Mouse (Mus musculus) embryonic facial prominence, embryonic 15.5 days (tissue): Measurements from ENCODE around the gene Rcsd1. TPM values are rescaled to one million over a fixed set of nuclear protein-coding genes. Genes with fewer than 3 reads are reported as not detected.

Experiments used
- ATAC-seq: fragments of 200-750 bp; cut with Nextera tagmentation; 2 replicates; pipeline ENCODE4 v1.8.0; 2017; ENCODE audit warnings: low read depth, moderate TSS enrichment; ENCODE audit not compliant: insufficient number of reproducible peaks, low FRiP score, low TSS enrichment
- H3K27ac ChIP-seq: fragments of 300-500 bp; sonication (generic); replicated peaks from 2 replicates; pipeline ENCODE4 v1.5.1; 2015; ENCODE audit warnings: mild to moderate bottlenecking, inconsistent platforms
- H3K27me3 ChIP-seq: fragments of 300-500 bp; sonication (generic); 2 replicates; pipeline ENCODE4 v1.6.1; 2015; ENCODE audit warnings: inconsistent platforms
- H3K36me3 ChIP-seq: fragments of 300-500 bp; sonication (generic); 2 replicates; pipeline ENCODE4 v1.6.1; 2015; ENCODE audit warnings: mild to moderate bottlenecking, inconsistent platforms
- H3K4me1 ChIP-seq: fragments of 300-500 bp; sonication (generic); 2 replicates; pipeline ENCODE4 v1.6.1; 2015; ENCODE audit warnings: inconsistent platforms
- H3K4me2 ChIP-seq: fragments of 300-500 bp; sonication (generic); replicated peaks from 2 replicates; pipeline ENCODE4 v1.6.1; 2015; ENCODE audit warnings: mild to moderate bottlenecking, inconsistent platforms
- H3K4me3 ChIP-seq: fragments of 300-500 bp; sonication (generic); replicated peaks from 2 replicates; pipeline ENCODE4 v1.5.1; 2015; ENCODE audit warnings: mild to moderate bottlenecking, inconsistent platforms
- H3K9ac ChIP-seq: fragments of 300-500 bp; sonication (generic); 2 replicates; pipeline ENCODE4 v1.6.1; 2015; ENCODE audit warnings: inconsistent platforms
- H3K9me3 ChIP-seq: fragments of 300-500 bp; sonication (generic); replicated peaks from 2 replicates; pipeline ENCODE4 v1.6.1; 2016; ENCODE audit warnings: inconsistent platforms
- WGBS: fragments of 180-500 bp; shearing (Covaris S2); methylation state at CpG from one replicate; pipeline ENCODE4 v1.1.7; 2015; 5-methylcytosine and 5-hydroxymethylcytosine counted together
- polyA plus RNA-seq: library from polyadenylated mRNA; unstranded; fragments of >200 nt; fragmentation: Nextera tagmentation; extraction: Ambion mirVana; gene quantifications from 2 replicates; pipeline ENCODE4 v1.2.1, GENCODE M21; 2015

The Rcsd1 gene
- polyA plus RNA-seq, 1 experiment from 2014 or later = 16.7 TPM

DNA sequence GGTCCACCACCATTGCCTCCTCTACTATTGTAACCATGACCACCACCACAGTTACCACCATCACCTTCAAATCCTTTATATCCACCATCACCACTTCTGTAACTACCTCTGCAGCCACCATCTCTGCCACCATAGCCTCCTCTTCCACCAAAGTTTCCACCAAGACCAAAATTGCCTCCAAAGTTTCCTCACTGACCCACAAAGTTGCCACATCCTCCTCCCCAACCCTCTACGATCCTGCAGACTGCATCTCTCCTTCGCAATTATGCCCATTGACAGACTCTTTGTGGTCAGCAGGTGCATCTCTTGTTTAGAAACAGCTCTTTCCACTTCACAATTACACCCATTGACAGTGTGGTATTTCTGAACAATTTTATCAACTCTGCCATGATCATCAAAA is 25.3 kb upstream of the Rcsd1 start:
- no peak overlapping the region for H3K27ac ChIP-seq
- H3K36me3 ChIP-seq = no peaks in the 10 kb centered on the region
- H3K9ac ChIP-seq = no peak overlapping the region
- WGBS = 90% methylated on average over 2 of the region's 2 CpGs
- no peaks in the 10 kb centered on the region for H3K27me3 ChIP-seq
- no peak for ATAC-seq
- no peaks in the 10 kb centered on the region for H3K9me3 ChIP-seq
- H3K4me2 ChIP-seq = no peak overlapping the region
- 0 out of 2 replicates have a peak, but pooled peaks cover 3% of the 10 kb centered on the region for H3K4me1 ChIP-seq
- no peak overlapping the region for H3K4me3 ChIP-seq

GRCm38 (mm10) chr1:165731553-165731952 is 22.0 kb upstream of the Rcsd1 start:
- 83% methylated on average over 6 of the region's 6 CpGs for WGBS
- Histone ChIP-seq H3K36me3 (no peaks in the 10 kb centered on the region), H3K4me2 (no peak overlapping the region), H3K4me1 (0 out of 2 replicates have a peak, but pooled peaks cover 3% of the 10 kb centered on the region), H3K9me3 (no peaks in the 10 kb centered on the region), H3K27me3 (no peaks in the 10 kb centered on the region), H3K9ac (no peak overlapping the region), H3K27ac (no peak overlapping the region), H3K4me3 (no peak overlapping the region)
- no peak for ATAC-seq

- Histone ChIP-seq H3K36me3 (no peaks in the 10 kb centered on the region), H3K27ac (no peak overlapping the region), H3K9ac (no peak overlapping the region), H3K4me2 (no peak overlapping the region), H3K27me3 (no peaks in the 10 kb centered on the region), H3K9me3 (no peaks in the 10 kb centered on the region), H3K4me1 (no peaks in the 10 kb centered on the region), H3K4me3 (no peak overlapping the region)
- no peak for ATAC-seq
- 72% methylated on average over 1 of the region's 1 CpGs for WGBS
These were observed 20.6 kb upstream of the Rcsd1 start for GRCm38 (mm10) chr1:165730129-165730528.

DNA sequence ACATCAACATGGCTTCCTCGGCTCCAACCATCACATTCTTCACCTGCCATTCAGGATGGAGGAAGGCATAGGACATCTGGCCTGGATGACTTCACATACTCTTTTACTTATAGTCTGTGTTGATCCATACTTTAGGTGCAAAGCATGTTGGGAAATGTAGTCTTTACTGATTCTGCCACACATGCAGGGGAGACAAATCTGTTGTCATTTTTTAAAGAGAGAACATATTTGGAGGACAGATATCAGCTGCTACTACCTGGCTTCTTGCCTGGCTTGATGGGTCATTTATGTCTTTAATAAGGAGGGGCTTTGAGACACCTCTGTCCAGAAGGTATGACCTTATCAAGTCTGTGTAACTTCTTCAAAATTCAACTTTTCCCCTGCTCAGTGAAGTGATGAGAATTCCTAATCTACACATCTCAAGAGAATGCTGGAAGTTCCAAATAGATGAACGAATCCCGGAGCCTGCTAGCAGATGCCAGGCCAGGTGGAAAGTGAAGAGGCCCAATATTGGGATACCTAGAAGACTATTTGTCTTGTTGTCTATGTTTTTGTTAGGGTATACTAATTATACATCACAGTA is 18.6 kb upstream of the Rcsd1 start:
- ATAC-seq = no peak
- Histone ChIP-seq H3K27ac (no peak overlapping the region), H3K27me3 (no peaks in the 10 kb centered on the region), H3K4me2 (no peak overlapping the region), H3K9me3 (no peaks in the 10 kb centered on the region), H3K4me3 (no peak overlapping the region), H3K9ac (no peak overlapping the region), H3K4me1 (no peaks in the 10 kb centered on the region), H3K36me3 (no peaks in the 10 kb centered on the region)
- 82% methylated on average over 3 of the region's 3 CpGs for WGBS

GRCm38 (mm10) chr1:165726986-165727385 is 17.4 kb upstream of the Rcsd1 start:
- no peaks in the 10 kb centered on the region for H3K9me3 ChIP-seq
- H3K4me1 ChIP-seq = no peaks in the 10 kb centered on the region
- H3K36me3 ChIP-seq = no peaks in the 10 kb centered on the region
- H3K9ac ChIP-seq = no peak overlapping the region
- H3K27me3 ChIP-seq = no peaks in the 10 kb centered on the region
- 33% methylated on average over 1 of the region's 1 CpGs for WGBS
- H3K4me3 ChIP-seq = no peak overlapping the region
- no peak for ATAC-seq
- H3K27ac ChIP-seq = no peak overlapping the region
- H3K4me2 ChIP-seq = no peak overlapping the region

- Histone ChIP-seq H3K27me3 (no peaks in the 10 kb centered on the region), H3K9ac (no peak overlapping the region), H3K27ac (no peak overlapping the region), H3K9me3 (no peaks in the 10 kb centered on the region), H3K4me1 (no peaks in the 10 kb centered on the region), H3K36me3 (no peaks in the 10 kb centered on the region), H3K4me2 (no peak overlapping the region), H3K4me3 (no peak overlapping the region)
- no peak for ATAC-seq
- WGBS = 78% methylated on average over 4 of the region's 4 CpGs
These were observed 15.6 kb upstream of the Rcsd1 start for GRCm38 (mm10) chr1:165725039-165725644.

- Histone ChIP-seq H3K4me2 (no peak overlapping the region), H3K4me3 (no peak overlapping the region), H3K27me3 (no peaks in the 10 kb centered on the region), H3K4me1 (no peaks in the 10 kb centered on the region), H3K9ac (no peak overlapping the region), H3K27ac (no peak overlapping the region), H3K9me3 (no peaks in the 10 kb centered on the region), H3K36me3 (no peaks in the 10 kb centered on the region)
- ATAC-seq = no peak
- WGBS = 60% methylated on average over 11 of the region's 11 CpGs
These were observed 14.9 kb upstream of the Rcsd1 start for GRCm38 (mm10) chr1:165724219-165725033.

- peaks cover 9% of the 10 kb centered on the region; the same call in 1 of the 2 replicates for H3K4me1 ChIP-seq
- H3K9ac ChIP-seq = no peak overlapping the region
- no peak overlapping the region for H3K4me2 ChIP-seq
- H3K9me3 ChIP-seq = no peaks in the 10 kb centered on the region
- H3K27me3 ChIP-seq = no peaks in the 10 kb centered on the region
- no peaks in the 10 kb centered on the region for H3K36me3 ChIP-seq
- H3K4me3 ChIP-seq = no peak overlapping the region
- 79% methylated on average over 9 of the region's 9 CpGs for WGBS
- H3K27ac ChIP-seq = no peak overlapping the region
- no peak for ATAC-seq
These were observed 13.1 kb upstream of the Rcsd1 start for GRCm38 (mm10) chr1:165722531-165723123.

DNA sequence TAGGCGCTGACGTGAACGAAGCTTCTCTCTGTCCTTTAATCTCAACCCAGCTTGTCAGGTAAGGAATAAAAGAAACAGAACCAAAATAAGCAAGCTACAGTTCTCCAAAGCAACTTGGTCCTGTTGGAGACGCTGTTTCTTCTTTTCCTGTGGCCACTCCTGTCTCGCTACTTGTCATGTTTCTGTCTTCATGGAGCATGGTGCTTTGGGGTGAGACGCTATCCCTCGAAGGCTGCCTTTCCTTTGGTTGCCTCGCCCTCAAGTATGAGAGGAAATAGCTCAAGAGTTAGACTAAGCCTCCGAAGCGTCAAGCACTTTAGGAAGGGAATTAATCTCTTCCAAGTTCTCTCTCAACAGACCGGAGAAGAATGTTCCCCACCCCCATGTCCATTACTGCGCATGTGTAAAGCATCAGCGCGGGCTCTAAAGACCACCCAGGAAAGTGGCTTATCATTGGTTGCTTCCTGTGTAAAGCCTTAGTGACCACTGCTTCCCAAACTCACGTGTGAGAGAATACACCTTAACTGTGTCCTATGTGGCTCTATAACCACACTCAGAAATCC is 9.1 kb upstream of the Rcsd1 start:
- Histone ChIP-seq H3K27ac (peak overlapping the region; percentile 60), H3K9ac (no peak overlapping the region)

GRCm38 (mm10) chr1:165717711-165718542 is 8.4 kb upstream of the Rcsd1 start:
- WGBS = 43% methylated on average over 11 of the region's 11 CpGs
- H3K9me3 ChIP-seq = no peaks in the 10 kb centered on the region
- H3K27me3 ChIP-seq = no peaks in the 10 kb centered on the region
- peaks cover 12% of the 10 kb centered on the region; the same call in 1 of the 2 replicates for H3K4me1 ChIP-seq
- ATAC-seq = no peak
- H3K4me3 ChIP-seq = no peak overlapping the region
- H3K36me3 ChIP-seq = no peaks in the 10 kb centered on the region
- peak overlapping the region; percentile 60 for H3K27ac ChIP-seq
- H3K9ac ChIP-seq = no peak overlapping the region
- no peak overlapping the region for H3K4me2 ChIP-seq

More for the DNA sequence above, 9.1 kb upstream of the Rcsd1 start:
- Histone ChIP-seq H3K4me2 (no peak overlapping the region), H3K4me3 (no peak overlapping the region), H3K36me3 (no peaks in the 10 kb centered on the region), H3K27me3 (no peaks in the 10 kb centered on the region), H3K9me3 (no peaks in the 10 kb centered on the region), H3K4me1 (peaks cover 12% of the 10 kb centered on the region; the same call in 1 of the 2 replicates)
- no peak for ATAC-seq
- WGBS = 57% methylated on average over 15 of the region's 15 CpGs
